Mouse (Mus musculus) testis, adult 2 months (tissue): ENCODE measurements around the gene Rxra. TPM values are rescaled to one million over a fixed set of nuclear protein-coding genes. Genes with fewer than 3 reads are reported as not detected.

Source experiments
- H3K27ac ChIP-seq: fragments of 200-500 bp; 2 replicates; pipeline ENCODE4 v1.5.1; 2012; ENCODE audit warnings: low read depth, low read length; ENCODE audit not compliant: control insufficient read depth, insufficient read depth
- H3K27me3 ChIP-seq: fragments of 200-500 bp; 2 replicates; pipeline ENCODE4 v1.6.1; 2012; ENCODE audit warnings: mild to moderate bottlenecking, low read length, moderate library complexity; ENCODE audit not compliant: control insufficient read depth, insufficient read depth
- H3K36me3 ChIP-seq: fragments of 200-500 bp; 2 replicates; pipeline ENCODE4 v1.6.1; 2012; ENCODE audit warnings: mild to moderate bottlenecking, low read length; ENCODE audit not compliant: control insufficient read depth, insufficient read depth
- H3K4me1 ChIP-seq: fragments of 200-500 bp; 2 replicates; pipeline ENCODE4 v1.6.1; 2012; ENCODE audit warnings: low read length; ENCODE audit not compliant: control insufficient read depth, insufficient read depth
- H3K4me3 ChIP-seq: fragments of 200-500 bp; 2 replicates; pipeline ENCODE4 v1.5.1; 2012; ENCODE audit warnings: low read depth, mild to moderate bottlenecking, low read length, moderate library complexity, mixed read lengths; ENCODE audit not compliant: control insufficient read depth
- CTCF ChIP-seq: fragments of 200-500 bp; IDR thresholded peaks from 2 replicates; pipeline ENCODE4 v1.5.1; 2012; ENCODE audit warnings: low read depth, mild to moderate bottlenecking, inconsistent platforms, low read length, moderate library complexity; ENCODE audit not compliant: control insufficient read depth, insufficient read depth, insufficient replicate concordance
- POLR2A ChIP-seq: fragments of 200-500 bp; IDR thresholded peaks from 2 replicates; pipeline ENCODE4 v1.6.1; 2012; ENCODE audit warnings: low read depth, mild to moderate bottlenecking, inconsistent platforms, low read length, moderate library complexity; ENCODE audit not compliant: control insufficient read depth
- polyA plus RNA-seq: library from polyadenylated mRNA; depleted of rRNA; stranded (reverse); fragments of >200 nt; gene quantifications from 2 replicates; pipeline ENCODE4 v1.2.3, GENCODE M21; 2012

Gene Rxra
- polyA plus RNA-seq, 1 experiment: 54.3 TPM

- no peak overlapping the region for H3K27ac ChIP-seq
- no peaks in the 10 kb centered on the region for H3K27me3 ChIP-seq
Measured at GRCm38 (mm10) chr2:27671633-27672091, 4.6 kb upstream of the Rxra start.

GRCm38 (mm10) chr2:27676478-27677325 is 462 bp downstream of the Rxra start:
- Histone ChIP-seq H3K27me3 (no peaks in the 10 kb centered on the region), H3K36me3 (no peaks in the 10 kb centered on the region), H3K4me1 (peaks cover 20% of the 10 kb centered on the region), H3K4me3 (peak overlapping the region; percentile 58), H3K27ac (peak overlapping the region; percentile 26)
- no peak for TF ChIP-seq CTCF
- no peak for TF ChIP-seq POLR2A

More at GRCm38 (mm10) chr2:27671633-27672091, 4.6 kb upstream of the Rxra start:
- TF ChIP-seq POLR2A (no peak), CTCF (no peak)
- Histone ChIP-seq H3K4me1 (peaks cover 9% of the 10 kb centered on the region), H3K4me3 (no peak overlapping the region), H3K36me3 (no peaks in the 10 kb centered on the region)

- Histone ChIP-seq H3K27ac (peak overlapping the region; percentile 66), H3K4me3 (peak overlapping the region; percentile 79), H3K4me1 (peaks cover 20% of the 10 kb centered on the region), H3K36me3 (no peaks in the 10 kb centered on the region), H3K27me3 (no peaks in the 10 kb centered on the region)
- TF ChIP-seq POLR2A: no peak
- TF ChIP-seq CTCF: no peak
Measured at GRCm38 (mm10) chr2:27677411-27678310, 1.4 kb downstream of the Rxra start.

GRCm38 (mm10) chr2:27678331-27678730 is 2.1 kb downstream of the Rxra start:
- H3K36me3 ChIP-seq: no peaks in the 10 kb centered on the region
- H3K27me3 ChIP-seq: no peaks in the 10 kb centered on the region
- peak overlapping the region; percentile 79 for H3K4me3 ChIP-seq
- peaks cover 20% of the 10 kb centered on the region for H3K4me1 ChIP-seq
- no peak for TF ChIP-seq POLR2A
- TF ChIP-seq CTCF: no peak
- H3K27ac ChIP-seq: peak overlapping the region; percentile 66; the same call in 1 of the 2 replicates

GRCm38 (mm10) chr2:27678836-27679480 is 2.7 kb downstream of the Rxra start:
- TF ChIP-seq POLR2A (no peak), CTCF (no peak)
- Histone ChIP-seq H3K4me1 (peaks cover 20% of the 10 kb centered on the region), H3K36me3 (no peaks in the 10 kb centered on the region), H3K4me3 (no peak overlapping the region), H3K27me3 (no peaks in the 10 kb centered on the region), H3K27ac (no peak overlapping the region)

GRCm38 (mm10) chr2:27679621-27680025 is 3.4 kb downstream of the Rxra start:
- Histone ChIP-seq H3K4me3 (no peak overlapping the region), H3K36me3 (no peaks in the 10 kb centered on the region), H3K4me1 (peaks cover 20% of the 10 kb centered on the region), H3K27ac (peak overlapping the region; percentile 25), H3K27me3 (no peaks in the 10 kb centered on the region)
- TF ChIP-seq POLR2A: no peak
- TF ChIP-seq CTCF: no peak
